Mouse (Mus musculus): ENCODE measurements at regions not wholly inside any gene's neighbourhood (a gene's known extent, or its start where the extent isn't known, plus 50 kb on each side); places are given as distances from the start of the nearest gene placed in this dataset.

- TF ChIP-seq CTCF (IDR thresholded peaks at IDR 0.05; ENCODE audit: borderline replicate concordance, control insufficient read depth, extremely low read depth, insufficient read depth, low read length, poor library complexity) (no peak), POLR2A (IDR thresholded peaks at IDR 0.05; ENCODE audit: control insufficient read depth, extremely low read depth, insufficient read depth, low read length, poor library complexity) (no peak)
Observed at GRCm38 (mm10) chr13:4790414-4790813, 181.4 kb upstream of the Akr1e1 start.

All from thymus, adult 2 months (tissue).